Mouse (Mus musculus): Measurements from ENCODE around the gene Ap1s2. TPM values are rescaled to one million over a fixed set of nuclear protein-coding genes. Genes with fewer than 3 reads are reported as not detected.

Ap1s2 gene
- polyA plus RNA-seq (2014; fragmentation: Illumina TruSeq; extraction: RNeasy Lipid Tissue Mini Kit (QIAGEN cat#74804); ENCODE audit: low read depth, low replicate concordance): 67.1 TPM

DNA sequence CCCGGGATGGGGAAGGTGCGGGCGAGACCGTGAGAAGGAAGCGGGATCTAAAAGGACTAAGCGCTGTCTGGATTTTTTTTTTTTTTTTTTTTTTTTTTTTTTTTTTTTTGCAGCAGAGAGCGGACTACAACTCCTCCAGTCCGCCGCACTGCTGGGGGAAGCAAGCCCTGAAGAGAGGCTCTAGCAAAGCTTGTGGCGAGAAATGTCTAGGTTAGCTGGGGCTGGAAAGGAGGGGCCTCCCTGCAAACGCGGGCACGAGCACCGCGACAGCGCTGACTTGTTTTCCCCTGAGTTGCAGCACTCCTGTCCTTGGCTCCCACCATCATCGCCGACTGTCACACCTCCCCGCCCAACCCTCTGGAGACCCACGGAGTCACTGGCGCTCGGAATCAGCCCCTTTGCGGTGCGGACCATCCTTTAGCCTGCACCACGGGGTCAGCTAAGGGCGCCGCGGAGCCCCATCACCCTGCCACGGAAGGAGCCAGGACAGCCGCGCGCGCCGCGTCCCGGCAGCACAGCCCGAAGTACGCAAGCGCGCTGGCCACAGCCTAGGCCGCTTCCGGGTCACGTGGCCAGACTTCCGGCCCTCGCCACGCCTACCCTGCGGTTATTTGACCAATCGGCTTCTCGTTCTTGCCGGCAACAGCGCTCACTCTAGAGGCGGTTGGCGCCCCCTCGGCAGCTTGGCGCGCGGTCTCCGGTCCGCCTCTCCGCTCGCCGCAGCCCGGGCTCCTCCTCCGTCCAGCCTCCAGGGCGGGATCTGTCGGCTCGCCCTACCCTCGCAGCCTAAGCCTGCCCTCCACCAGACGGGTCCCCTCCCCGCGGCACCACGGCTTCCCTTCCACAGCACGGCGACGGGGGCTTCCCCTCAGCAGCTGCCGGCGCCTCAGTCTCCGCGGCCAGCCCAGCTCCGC, at the start of gene Ap1s2:
TSS of gene Ap1s2 (plus strand) at position 681 of the 914 bp plus-strand sequence.

DNA sequence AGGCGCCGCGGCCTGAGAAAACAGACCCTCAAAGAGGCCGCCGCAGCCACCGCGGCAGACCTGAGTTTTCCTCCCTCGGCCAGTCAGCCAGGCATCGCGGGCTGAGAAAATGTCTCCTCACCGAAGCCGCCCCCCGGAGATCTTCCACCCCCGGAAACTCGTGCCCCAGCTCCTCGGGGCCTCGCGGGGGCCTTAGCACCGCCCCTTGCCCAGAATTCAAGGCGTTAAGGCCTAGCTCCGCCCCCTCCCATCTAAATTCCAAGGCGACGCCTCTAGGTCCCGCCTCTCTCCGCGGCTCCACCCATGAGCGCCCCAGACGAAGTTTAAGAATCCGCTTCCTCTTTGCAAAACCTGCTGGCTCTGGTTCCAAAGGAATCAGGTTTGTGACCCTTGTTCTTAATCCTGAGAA, 49.7 kb downstream of the Ap1s2 start, which contains the start of gene Zrsr2:
TSS of gene Zrsr2 (minus strand) at position 195 of the 409 bp plus-strand sequence.

Other genes with a start within 250 kb of the Ap1s2 start
- not detected for gene Rnf138rt1, start 147.7 kb upstream of the Ap1s2 start, polyA plus RNA-seq (2014; fragmentation: Illumina TruSeq; extraction: RNeasy Lipid Tissue Mini Kit (QIAGEN cat#74804); ENCODE audit: low read depth, low replicate concordance)
- gene Zrsr2, start 49.6 kb downstream of the Ap1s2 start, polyA plus RNA-seq (2014; fragmentation: Illumina TruSeq; extraction: RNeasy Lipid Tissue Mini Kit (QIAGEN cat#74804); ENCODE audit: low read depth, low replicate concordance): 88.2 TPM
- 3.3 TPM for gene Car5b, start 119.0 kb downstream of the Ap1s2 start, polyA plus RNA-seq (2014; fragmentation: Illumina TruSeq; extraction: RNeasy Lipid Tissue Mini Kit (QIAGEN cat#74804); ENCODE audit: low read depth, low replicate concordance)
- 8.4 TPM for gene Siah1b, start 167.5 kb downstream of the Ap1s2 start, polyA plus RNA-seq (2014; fragmentation: Illumina TruSeq; extraction: RNeasy Lipid Tissue Mini Kit (QIAGEN cat#74804); ENCODE audit: low read depth, low replicate concordance)
- not detected for gene Cltrn, start 179.8 kb downstream of the Ap1s2 start, polyA plus RNA-seq (2014; fragmentation: Illumina TruSeq; extraction: RNeasy Lipid Tissue Mini Kit (QIAGEN cat#74804); ENCODE audit: low read depth, low replicate concordance)
- 18.1 TPM for gene Ace2, start 230.3 kb downstream of the Ap1s2 start, polyA plus RNA-seq (2014; fragmentation: Illumina TruSeq; extraction: RNeasy Lipid Tissue Mini Kit (QIAGEN cat#74804); ENCODE audit: low read depth, low replicate concordance)

Data from sigmoid colon, adult 10 weeks (tissue).